Mouse (Mus musculus) cortical plate, adult 2 months (tissue): ENCODE data around the gene Fam222a. TPM values are rescaled to one million over a fixed set of nuclear protein-coding genes. Genes with fewer than 3 reads are reported as not detected.

Source experiments
- H3K27ac ChIP-seq: fragments of 200-500 bp; 2 replicates; pipeline ENCODE4 v1.5.1; 2012; ENCODE audit warnings: low read length, control low read depth, inconsistent platforms; ENCODE audit not compliant: insufficient read depth
- H3K4me1 ChIP-seq: fragments of 200-500 bp; 2 replicates; pipeline ENCODE4 v1.6.1; 2011; ENCODE audit warnings: low read length; ENCODE audit not compliant: control insufficient read depth, insufficient read depth
- H3K4me3 ChIP-seq: fragments of 200-500 bp; 2 replicates; pipeline ENCODE4 v1.5.1; 2011; ENCODE audit warnings: mild to moderate bottlenecking, low read length, control low read depth; ENCODE audit not compliant: insufficient read depth
- CTCF ChIP-seq: fragments of 200-500 bp; IDR thresholded peaks from 2 replicates; pipeline ENCODE4 v1.5.1; 2011; ENCODE audit warnings: mild to moderate bottlenecking, control low read depth, low read length; ENCODE audit not compliant: insufficient read depth; ENCODE audit errors: extremely low read depth
- POLR2A ChIP-seq: fragments of 200-500 bp; IDR thresholded peaks from 2 replicates; pipeline ENCODE4 v1.6.1; 2011; ENCODE audit warnings: mild to moderate bottlenecking, low read length, control low read depth; ENCODE audit not compliant: insufficient read depth; ENCODE audit errors: extremely low read depth
- polyA plus RNA-seq: library from polyadenylated mRNA; depleted of rRNA; stranded (reverse); fragments of >200 nt; gene quantifications from 2 replicates; pipeline ENCODE4 v1.2.3, GENCODE M21; 2012

Fam222a gene
- polyA plus RNA-seq, 1 experiment: 7.3 TPM

DNA sequence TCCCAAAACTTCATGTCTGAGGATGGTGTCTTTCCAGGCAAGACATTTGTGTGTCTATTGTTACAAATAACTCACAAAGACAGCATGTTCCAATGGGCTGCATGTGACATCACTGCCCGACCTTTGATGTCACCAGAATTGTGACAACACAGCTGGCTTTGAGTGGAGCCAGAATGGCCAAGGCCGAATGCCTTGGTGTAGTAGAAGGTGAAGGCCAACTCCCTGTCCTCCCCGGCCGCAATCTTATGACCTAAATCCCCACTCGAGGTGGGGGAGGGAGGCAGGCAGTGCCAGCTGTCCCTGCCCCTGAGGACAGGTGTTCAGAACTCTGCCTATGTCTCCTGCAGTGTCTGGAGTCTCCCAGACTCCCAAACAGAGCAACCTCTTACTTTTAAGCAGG is 1.0 kb downstream of the Fam222a start:
- peaks cover 7% of the 10 kb centered on the region for H3K4me1 ChIP-seq

DNA sequence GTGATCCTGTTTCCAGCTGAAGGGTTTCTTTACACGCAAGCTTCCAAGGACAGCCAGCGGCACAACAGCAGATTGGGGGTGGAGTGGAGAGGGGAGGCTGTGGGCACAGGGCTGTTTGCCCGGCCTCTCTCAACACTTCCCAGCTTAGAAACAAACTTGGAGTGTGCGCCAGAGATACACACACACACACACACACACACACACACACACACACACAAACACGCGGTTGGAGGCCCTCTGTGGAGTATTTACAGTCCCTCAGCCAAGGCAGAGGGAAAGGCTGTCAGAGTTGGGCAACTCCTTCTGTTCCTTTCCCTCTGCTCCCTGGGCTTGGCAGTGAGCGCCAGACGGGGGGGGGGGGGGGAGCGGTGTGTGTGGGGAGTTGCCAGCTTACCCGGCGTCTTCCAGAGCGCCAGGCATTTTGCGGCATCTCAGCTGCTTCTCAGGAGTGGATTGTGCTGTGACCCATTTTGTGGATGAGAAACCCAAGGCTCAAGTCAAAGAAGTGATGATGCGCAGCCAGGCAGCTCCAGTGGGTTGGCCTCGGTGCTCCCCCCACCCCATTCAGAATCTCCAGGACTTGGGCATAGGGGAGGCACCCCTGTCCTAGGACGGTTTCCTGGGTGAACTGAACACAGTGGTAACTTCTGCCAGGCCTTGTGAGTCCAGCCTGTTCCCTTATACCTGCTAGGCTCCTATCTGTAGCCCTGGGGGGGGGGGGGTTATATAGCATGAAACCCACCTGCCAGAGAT is 2.3 kb downstream of the Fam222a start:
- TF ChIP-seq CTCF (no peak), POLR2A (no peak)
- Histone ChIP-seq H3K4me1 (peaks cover 10% of the 10 kb centered on the region), H3K27ac (no peak overlapping the region), H3K4me3 (peak overlapping the region; percentile 92; the same call in 1 of the 2 replicates)

More for the DNA sequence above, 1.0 kb downstream of the Fam222a start:
- H3K27ac ChIP-seq: no peak overlapping the region
- TF ChIP-seq POLR2A: no peak
- peak overlapping the region; percentile 92 for H3K4me3 ChIP-seq

DNA sequence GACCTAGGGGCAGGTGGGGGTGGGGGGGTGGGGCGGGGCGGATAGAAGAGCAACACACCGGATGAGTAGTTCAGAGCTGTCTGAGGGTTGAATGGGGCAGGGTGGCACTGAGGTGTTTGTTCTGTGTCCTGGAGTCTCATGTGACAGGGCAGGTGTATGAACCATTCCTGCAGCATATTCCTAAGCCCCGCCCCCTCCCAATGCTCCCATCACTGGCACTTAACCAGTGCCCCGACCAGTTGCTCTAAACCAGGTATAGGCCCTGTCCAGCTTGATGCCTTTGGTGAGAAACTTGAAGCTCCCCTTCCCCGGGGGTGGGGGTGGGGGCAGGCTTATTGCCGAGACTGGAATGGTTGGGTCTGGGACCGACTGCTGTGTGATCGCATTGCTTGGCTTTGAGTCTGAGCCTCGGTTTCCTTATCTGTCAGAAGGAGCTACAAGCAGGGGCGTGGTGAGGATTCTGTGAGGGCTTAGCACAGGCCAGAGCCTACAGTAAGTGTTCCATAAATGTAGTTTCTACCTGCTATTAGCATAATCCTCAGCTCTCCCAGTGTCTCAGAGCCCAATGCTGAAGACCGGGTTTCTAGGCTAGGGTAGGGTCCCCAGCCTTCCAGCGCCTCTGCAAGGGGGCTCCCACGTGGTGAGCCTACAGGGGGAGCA is 3.1 kb downstream of the Fam222a start:
- no peak for TF ChIP-seq CTCF
- no peak for TF ChIP-seq POLR2A
- no peak overlapping the region for H3K27ac ChIP-seq
- H3K4me1 ChIP-seq: peaks cover 16% of the 10 kb centered on the region
- peak overlapping the region; percentile 40 for H3K4me3 ChIP-seq

DNA sequence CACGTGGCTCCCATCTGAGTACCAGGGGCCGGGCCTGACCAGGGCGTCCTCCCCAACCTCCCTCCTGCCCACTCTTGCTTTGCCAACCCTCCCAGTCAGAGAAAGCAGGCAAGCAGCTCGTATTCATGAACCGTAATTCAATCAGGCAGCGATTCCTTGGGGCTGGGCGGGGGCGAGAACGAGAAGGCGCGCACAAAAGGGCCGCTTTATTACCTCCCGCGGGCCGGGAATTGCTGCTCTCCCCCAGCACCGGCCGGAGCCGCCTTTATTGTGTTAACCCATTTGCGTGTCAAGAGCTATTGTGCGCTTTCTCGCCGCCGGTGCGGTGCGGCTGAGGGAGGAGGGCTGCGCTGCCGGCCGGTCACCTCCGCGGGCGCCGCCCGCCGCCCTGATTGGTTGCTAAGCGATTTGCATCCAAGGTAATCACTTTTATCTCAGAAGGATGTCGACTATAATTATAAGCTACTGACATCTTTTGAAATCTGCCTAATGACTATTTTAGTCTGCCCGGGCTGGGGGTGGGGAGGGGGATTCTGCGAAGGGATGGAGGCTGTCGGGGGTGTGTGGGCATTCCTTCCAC is 3.7 kb downstream of the Fam222a start:
- H3K4me1 ChIP-seq: peaks cover 19% of the 10 kb centered on the region
- H3K27ac ChIP-seq: no peak overlapping the region
- peak overlapping the region; percentile 40 for H3K4me3 ChIP-seq
- TF ChIP-seq CTCF (no peak), POLR2A (no peak)

DNA sequence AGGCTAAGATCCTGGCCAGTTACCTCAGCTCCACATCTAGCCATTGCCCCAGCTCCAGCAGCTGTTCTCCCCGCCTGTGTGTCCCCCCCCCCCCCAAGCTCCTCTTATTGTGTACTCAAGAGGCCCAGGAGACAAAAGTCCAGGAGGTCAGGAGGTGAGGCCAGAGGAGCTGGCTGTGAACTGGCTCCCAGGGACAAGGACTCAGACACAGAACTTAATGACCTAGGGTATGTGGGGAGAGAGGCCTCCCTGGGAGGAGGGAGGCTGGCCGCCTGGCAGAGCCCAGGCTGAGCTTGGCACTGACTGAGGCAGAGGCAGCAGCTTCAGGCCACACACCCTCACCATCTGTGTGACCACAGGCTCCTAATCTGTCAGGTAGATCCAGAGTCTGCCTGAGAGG is 5.2 kb downstream of the Fam222a start:
- Histone ChIP-seq H3K4me3 (no peak overlapping the region), H3K27ac (no peak overlapping the region), H3K4me1 (peaks cover 26% of the 10 kb centered on the region)
- TF ChIP-seq CTCF: no peak
- no peak for TF ChIP-seq POLR2A

DNA sequence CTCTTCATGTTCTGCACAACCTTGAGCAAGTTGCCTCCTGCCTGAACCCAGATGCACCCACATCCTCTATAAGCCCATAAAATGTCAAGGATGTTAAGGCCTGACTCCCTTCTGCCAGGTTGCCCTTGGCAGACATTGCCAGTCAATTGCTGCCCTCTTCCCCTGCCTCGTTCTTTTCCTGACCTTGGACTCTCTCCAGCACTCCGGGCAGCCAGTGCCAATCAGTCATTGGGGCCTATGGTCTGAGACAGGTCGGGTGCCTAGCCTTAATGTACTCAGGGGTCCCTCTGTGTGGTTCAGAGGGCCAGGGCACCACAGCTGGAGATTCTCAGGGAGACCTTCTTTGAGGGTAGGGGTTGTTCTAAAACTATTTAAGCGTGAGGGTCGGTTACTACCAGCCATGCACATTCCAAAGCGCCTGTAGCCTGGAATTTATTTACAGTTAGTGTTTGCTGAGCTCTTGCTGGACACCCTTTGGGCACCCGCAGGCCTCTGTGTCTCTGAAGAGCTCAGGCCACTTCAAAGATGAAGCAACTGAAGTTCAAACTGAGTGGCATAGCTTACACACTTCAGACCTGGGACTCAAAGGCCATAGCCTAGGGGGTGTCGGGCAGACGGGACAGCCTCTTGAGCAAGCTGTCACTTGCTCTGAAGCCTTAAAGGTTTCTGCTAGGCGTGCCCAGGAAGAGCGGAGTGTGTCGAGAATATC is 6.3 kb downstream of the Fam222a start:
- H3K27ac ChIP-seq: no peak overlapping the region
- H3K4me1 ChIP-seq: peaks cover 23% of the 10 kb centered on the region
- no peak overlapping the region for H3K4me3 ChIP-seq
- no peak for TF ChIP-seq POLR2A
- no peak for TF ChIP-seq CTCF

DNA sequence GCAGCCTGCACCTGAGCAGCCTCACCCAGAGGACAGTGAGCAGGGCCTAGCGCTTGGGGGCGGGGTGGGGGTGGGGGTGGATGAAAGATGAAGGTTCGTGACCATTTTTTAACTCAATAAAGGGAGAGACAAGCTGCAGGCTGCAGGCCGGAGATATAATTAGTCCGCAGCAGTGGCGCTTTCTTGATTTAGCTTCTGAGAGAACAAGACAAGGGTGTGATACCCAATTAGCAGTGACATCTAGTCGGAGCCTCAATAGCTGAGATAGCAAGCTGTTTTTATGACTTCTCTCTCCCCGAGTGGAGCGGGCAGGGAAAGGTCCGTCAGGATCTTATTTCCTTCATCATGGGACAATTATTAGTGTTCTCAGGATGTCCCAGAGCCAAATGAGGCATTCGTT is 7.2 kb downstream of the Fam222a start:
- Histone ChIP-seq H3K27ac (no peak overlapping the region), H3K4me1 (peaks cover 21% of the 10 kb centered on the region), H3K4me3 (no peak overlapping the region)
- TF ChIP-seq POLR2A (no peak), CTCF (no peak)

DNA sequence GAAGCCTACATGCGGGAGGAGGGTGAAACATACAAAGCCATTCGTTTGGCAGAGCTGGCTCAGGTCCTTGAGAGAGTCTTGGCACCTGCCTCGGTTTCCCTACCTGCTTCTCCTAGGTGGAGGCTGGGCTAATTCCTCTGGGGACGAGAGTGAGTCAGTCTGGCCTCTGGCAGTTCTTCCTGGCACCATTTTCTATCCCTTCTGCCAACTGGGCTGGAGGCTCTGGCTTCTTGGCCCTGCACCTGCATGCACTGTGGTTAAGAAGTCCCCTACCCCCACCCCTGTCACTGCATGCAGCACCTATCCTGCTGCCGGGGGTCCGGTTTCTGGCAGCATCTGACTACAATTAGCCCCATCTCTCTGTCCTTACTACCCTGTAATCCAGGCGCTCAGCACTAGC is 7.7 kb downstream of the Fam222a start:
- TF ChIP-seq POLR2A (no peak), CTCF (no peak)
- H3K4me1 ChIP-seq: peaks cover 21% of the 10 kb centered on the region
- no peak overlapping the region; the same call in 1 of the 2 replicates for H3K4me3 ChIP-seq
- no peak overlapping the region for H3K27ac ChIP-seq

DNA sequence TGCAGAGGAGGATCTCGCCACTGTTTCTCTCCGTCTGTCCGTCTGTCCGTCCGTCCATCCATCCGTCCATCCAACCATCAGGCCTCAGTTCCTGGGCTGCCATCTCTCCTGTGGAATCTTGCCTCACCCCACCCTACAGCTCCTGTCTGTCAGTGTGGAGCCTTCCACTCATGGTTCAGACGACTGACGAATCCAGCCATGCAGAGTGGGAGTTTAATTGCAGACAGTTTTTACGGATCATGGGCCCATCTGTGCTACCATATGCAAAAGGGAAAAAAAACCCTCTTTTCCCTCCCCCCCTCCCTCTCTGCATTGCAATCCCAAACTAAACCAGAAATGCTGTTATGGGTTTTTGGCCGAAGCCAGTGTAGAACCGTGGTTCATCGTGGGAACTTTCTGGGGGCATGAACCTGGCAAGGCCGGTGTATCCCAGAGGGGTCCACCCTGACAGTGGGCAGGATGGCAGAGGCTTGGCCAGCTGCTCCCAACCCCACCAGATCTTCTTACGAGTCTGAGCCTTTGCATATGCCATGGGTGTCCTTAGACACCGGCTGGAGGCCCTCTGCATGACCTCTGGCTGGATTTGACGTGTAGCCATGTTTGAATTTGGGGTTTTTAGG is 8.3 kb downstream of the Fam222a start:
- H3K4me3 ChIP-seq: no peak overlapping the region; the same call in 1 of the 2 replicates
- H3K4me1 ChIP-seq: peaks cover 19% of the 10 kb centered on the region
- H3K27ac ChIP-seq: no peak overlapping the region
- TF ChIP-seq POLR2A (no peak), CTCF (no peak)
